Mouse (Mus musculus) midbrain, postnatal 0 days (tissue): Measurements from ENCODE around the gene Uhrf1bp1. TPM values are rescaled to one million over a fixed set of nuclear protein-coding genes. Genes with fewer than 3 reads are reported as not detected.

Source experiments
- ATAC-seq: fragments of 200-750 bp; cut with Nextera tagmentation; 2 replicates; pipeline ENCODE4 v1.8.0; 2017; ENCODE audit warnings: moderate number of reproducible peaks, mild to moderate bottlenecking, moderate TSS enrichment, moderate library complexity; ENCODE audit not compliant: low FRiP score
- DNase-seq: peaks from one replicate; pipeline ENCODE4 v3.0.0-alpha.2; 2015; ENCODE audit warnings: low spot score
- H3K27ac ChIP-seq: fragments of 300-500 bp; sonication (generic); 2 replicates; pipeline ENCODE4 v1.5.1; 2014; ENCODE audit warnings: low read depth, mild to moderate bottlenecking, low read length, mixed read lengths
- H3K27me3 ChIP-seq: fragments of 300-500 bp; sonication (generic); 2 replicates; pipeline ENCODE4 v1.6.1; 2014; ENCODE audit warnings: low read length, control low read depth, mixed read lengths; ENCODE audit not compliant: insufficient read depth
- H3K36me3 ChIP-seq: fragments of 300-500 bp; sonication (generic); 2 replicates; pipeline ENCODE4 v1.6.1; 2014; ENCODE audit warnings: low read length, control low read depth, mixed read lengths; ENCODE audit not compliant: insufficient read depth
- H3K4me1 ChIP-seq: fragments of 300-500 bp; sonication (generic); 2 replicates; pipeline ENCODE4 v1.6.1; 2014; ENCODE audit warnings: mild to moderate bottlenecking, control low read depth, antibody characterized with exemption, low read length, mixed read lengths; ENCODE audit not compliant: insufficient read depth
- H3K4me2 ChIP-seq: fragments of 300-500 bp; sonication (generic); 2 replicates; pipeline ENCODE4 v1.6.1; 2014; ENCODE audit warnings: low read depth, mild to moderate bottlenecking, low read length, mixed read lengths; ENCODE audit not compliant: poor library complexity, severe bottlenecking
- H3K4me3 ChIP-seq: fragments of 300-500 bp; sonication (generic); 2 replicates; pipeline ENCODE4 v1.5.1; 2014; ENCODE audit warnings: low read depth, mild to moderate bottlenecking, low read length, moderate library complexity
- H3K9ac ChIP-seq: fragments of 300-500 bp; sonication (generic); replicated peaks from 2 replicates; pipeline ENCODE4 v1.6.1; 2014; ENCODE audit warnings: mild to moderate bottlenecking, low read length, moderate library complexity, mixed read lengths; ENCODE audit not compliant: poor library complexity, severe bottlenecking
- H3K9me3 ChIP-seq: fragments of 300-500 bp; sonication (generic); 2 replicates; pipeline ENCODE4 v1.6.1; 2016; ENCODE audit warnings: low read length, control low read depth
- CTCF ChIP-seq: IDR thresholded peaks from 2 replicates; pipeline ENCODE4 v1.5.1; 2016; ENCODE audit warnings: antibody characterized with exemption, mild to moderate bottlenecking
- WGBS: fragments of 180-500 bp; shearing (Covaris S2); extraction: QIAGEN DNeasy Blood & Tissue Kit; methylation state at CpG from one replicate; pipeline ENCODE4 v1.1.7; 2014; 5-methylcytosine and 5-hydroxymethylcytosine counted together
- polyA plus RNA-seq: library from polyadenylated mRNA; unstranded; fragments of >200 nt; fragmentation: Nextera tagmentation; extraction: Ambion mirVana; gene quantifications from 2 replicates; pipeline ENCODE4 v1.2.1, GENCODE M21; 2015
- total RNA-seq: library from RNA; depleted of rRNA; stranded (reverse); fragments of >200 nt; gene quantifications from 2 replicates; pipeline ENCODE4 v1.2.3, GENCODE M21; 2014

Uhrf1bp1 gene
- total and polyA plus RNA-seq, 2 experiments from 2014 or later = 4.5 to 18.0 TPM

- Histone ChIP-seq H3K4me3 (no peak overlapping the region), H3K4me1 (no peaks in the 10 kb centered on the region), H3K9me3 (no peaks in the 10 kb centered on the region), H3K36me3 (no peaks in the 10 kb centered on the region), H3K27ac (no peak overlapping the region), H3K9ac (no peak overlapping the region), H3K27me3 (no peaks in the 10 kb centered on the region), H3K4me2 (no peak overlapping the region)
- DNase-seq = no peak
- TF ChIP-seq CTCF = no peak
- 81% methylated on average over 4 of the region's 4 CpGs for WGBS
- ATAC-seq = no peak
Observed at GRCm38 (mm10) chr17:27916366-27916765, 60.1 kb downstream of the Uhrf1bp1 start.

- no peaks in the 10 kb centered on the region for H3K9me3 ChIP-seq
- no peak overlapping the region for H3K4me2 ChIP-seq
- 75% methylated on average over 4 of the region's 4 CpGs for WGBS
- H3K4me3 ChIP-seq = no peak overlapping the region
- ATAC-seq (no peak), DNase-seq (peak; percentile 31)
- H3K27ac ChIP-seq = no peak overlapping the region
- no peaks in the 10 kb centered on the region for H3K27me3 ChIP-seq
- no peaks in the 10 kb centered on the region for H3K36me3 ChIP-seq
- no peak for TF ChIP-seq CTCF
- no peaks in the 10 kb centered on the region for H3K4me1 ChIP-seq
- no peak overlapping the region for H3K9ac ChIP-seq
Observed at GRCm38 (mm10) chr17:27920676-27921075, 64.4 kb downstream of the Uhrf1bp1 start.

GRCm38 (mm10) chr17:27922174-27922712 is 66.0 kb downstream of the Uhrf1bp1 start:
- Histone ChIP-seq H3K27me3 (no peaks in the 10 kb centered on the region), H3K4me2 (no peak overlapping the region), H3K9me3 (no peaks in the 10 kb centered on the region), H3K27ac (no peak overlapping the region), H3K36me3 (no peaks in the 10 kb centered on the region), H3K4me3 (no peak overlapping the region), H3K4me1 (no peaks in the 10 kb centered on the region), H3K9ac (no peak overlapping the region)
- WGBS = 71% methylated on average over 11 of the region's 11 CpGs
- DNase-seq (peak; percentile 28), ATAC-seq (no peak)
- no peak for TF ChIP-seq CTCF

- Histone ChIP-seq H3K4me2 (no peak overlapping the region), H3K36me3 (no peaks in the 10 kb centered on the region), H3K9me3 (no peaks in the 10 kb centered on the region), H3K4me3 (no peak overlapping the region), H3K27me3 (no peaks in the 10 kb centered on the region), H3K4me1 (no peaks in the 10 kb centered on the region), H3K9ac (no peak overlapping the region), H3K27ac (no peak overlapping the region)
- DNase-seq = no peak
- no peak for TF ChIP-seq CTCF
- WGBS = 86% methylated on average over 4 of the region's 4 CpGs
- ATAC-seq = no peak
Observed at GRCm38 (mm10) chr17:27925054-27925453, 68.8 kb downstream of the Uhrf1bp1 start.

GRCm38 (mm10) chr17:27925504-27925903 is 69.3 kb downstream of the Uhrf1bp1 start:
- no peaks in the 10 kb centered on the region for H3K27me3 ChIP-seq
- ATAC-seq (no peak), DNase-seq (no peak)
- no peak overlapping the region for H3K4me3 ChIP-seq
- 79% methylated on average over 7 of the region's 7 CpGs for WGBS
- no peak overlapping the region for H3K27ac ChIP-seq
- H3K4me1 ChIP-seq = no peaks in the 10 kb centered on the region
- H3K4me2 ChIP-seq = no peak overlapping the region
- H3K9me3 ChIP-seq = no peaks in the 10 kb centered on the region
- no peak overlapping the region for H3K9ac ChIP-seq
- TF ChIP-seq CTCF = no peak
- H3K36me3 ChIP-seq = no peaks in the 10 kb centered on the region

- H3K4me3 ChIP-seq = no peak overlapping the region
- H3K36me3 ChIP-seq = no peaks in the 10 kb centered on the region
- no peaks in the 10 kb centered on the region for H3K9me3 ChIP-seq
- no peak for TF ChIP-seq CTCF
- DNase-seq (no peak), ATAC-seq (no peak)
- H3K4me1 ChIP-seq = no peaks in the 10 kb centered on the region
- WGBS = 96% methylated on average over 5 of the region's 5 CpGs
- H3K4me2 ChIP-seq = no peak overlapping the region
- no peak overlapping the region for H3K27ac ChIP-seq
- H3K9ac ChIP-seq = no peak overlapping the region
- no peaks in the 10 kb centered on the region for H3K27me3 ChIP-seq
Observed at GRCm38 (mm10) chr17:27930291-27930690, 74.0 kb downstream of the Uhrf1bp1 start.
